Mouse (Mus musculus) kidney, adult 18-20 months (tissue): ENCODE data around the gene Draxin.
"Not testable (repeated sequence)": the region's sequence is repeated elsewhere in the genome, so short reads cannot be mapped to it uniquely, and the experiment has no call there.

Experiments used
- DNase-seq: peaks from one replicate; pipeline ENCODE4 v3.0.0; 2021

Draxin gene

DNA sequence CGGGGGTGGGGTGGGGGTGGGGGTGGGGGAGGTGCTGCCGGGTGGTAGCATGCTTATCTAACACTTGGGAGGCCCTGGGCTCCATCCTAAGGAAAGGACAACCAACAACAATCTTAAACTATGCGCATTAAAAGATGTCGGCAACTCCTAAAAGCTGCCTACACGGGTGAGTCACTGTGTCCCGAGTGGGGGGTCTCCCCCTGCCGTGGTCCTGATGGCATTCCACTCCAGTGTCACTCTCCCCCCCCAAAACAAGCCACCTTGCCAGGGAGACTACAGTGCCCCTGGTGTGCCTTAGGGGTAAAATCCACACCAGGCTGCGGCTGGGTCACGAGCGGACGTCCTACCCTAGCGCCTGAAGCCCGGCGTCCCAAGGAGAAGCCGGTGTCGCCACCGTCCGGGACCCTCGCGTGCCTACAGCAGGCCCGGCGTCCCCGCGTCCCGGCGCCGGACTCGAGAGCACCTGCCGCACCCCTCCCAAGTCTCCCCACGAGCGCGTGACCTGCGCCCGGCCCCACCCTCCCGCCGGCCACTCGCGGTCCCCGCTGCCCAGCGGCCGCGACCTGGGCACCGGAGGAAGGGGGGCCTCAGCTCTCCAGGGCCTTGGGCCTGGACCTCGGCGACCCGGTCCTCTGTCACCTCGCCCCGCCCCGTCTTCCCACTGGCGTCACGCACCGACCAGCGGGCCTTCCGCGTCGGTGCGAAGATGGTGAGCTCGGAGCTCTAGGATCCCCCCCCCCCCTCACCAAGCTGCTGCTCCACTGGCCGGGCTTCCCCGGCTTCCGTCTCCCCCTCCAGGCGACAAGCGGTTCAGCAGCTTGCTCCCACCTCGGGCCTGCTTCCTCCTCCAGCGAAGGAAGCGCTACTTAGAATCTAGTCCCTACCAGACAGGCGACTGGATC lies 21.0 kb upstream of the Draxin start, which contains the start of gene Fbxo6:
TSS of gene Fbxo6 (minus strand) at position 874 of the 902 bp plus-strand sequence.
- DNase-seq: peak; percentile 88

DNA sequence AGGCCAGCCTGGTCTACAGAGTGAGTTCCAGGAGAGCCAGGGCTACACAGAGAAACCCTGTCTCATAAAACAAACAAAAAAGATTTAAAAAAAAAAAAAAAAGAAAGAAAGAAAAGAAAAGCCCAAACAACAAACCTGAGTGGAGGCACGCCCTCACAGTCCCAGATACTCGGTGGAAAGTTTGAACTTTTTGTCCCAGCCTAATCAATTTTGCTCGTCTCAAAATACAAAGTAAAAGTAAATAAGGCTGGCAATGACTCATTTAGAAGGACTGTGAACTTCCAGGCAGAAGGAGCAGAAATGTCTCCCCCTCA lies 20.4 kb upstream of the Draxin start:
- DNase-seq: no peak

DNA sequence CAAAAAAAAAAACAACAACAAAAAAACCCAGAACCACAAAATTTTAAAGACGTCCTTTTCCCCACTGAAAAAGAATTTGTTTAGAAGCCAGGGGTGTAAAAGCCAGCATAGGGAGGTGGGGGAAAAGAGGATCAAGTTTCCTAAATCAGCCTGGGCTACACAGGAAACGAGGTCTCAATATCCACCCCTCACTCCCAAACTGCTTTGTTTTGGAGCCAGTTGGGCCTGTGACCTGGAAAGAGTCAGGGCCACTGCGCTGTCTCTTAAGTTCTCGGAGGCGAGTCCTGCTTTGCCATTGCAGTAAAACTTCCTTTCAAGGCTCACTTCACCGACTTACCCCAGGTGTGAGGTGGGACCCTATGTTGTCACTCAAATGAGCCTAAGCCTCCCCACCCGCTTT lies 19.7 kb upstream of the Draxin start:
- DNase-seq: no peak

DNA sequence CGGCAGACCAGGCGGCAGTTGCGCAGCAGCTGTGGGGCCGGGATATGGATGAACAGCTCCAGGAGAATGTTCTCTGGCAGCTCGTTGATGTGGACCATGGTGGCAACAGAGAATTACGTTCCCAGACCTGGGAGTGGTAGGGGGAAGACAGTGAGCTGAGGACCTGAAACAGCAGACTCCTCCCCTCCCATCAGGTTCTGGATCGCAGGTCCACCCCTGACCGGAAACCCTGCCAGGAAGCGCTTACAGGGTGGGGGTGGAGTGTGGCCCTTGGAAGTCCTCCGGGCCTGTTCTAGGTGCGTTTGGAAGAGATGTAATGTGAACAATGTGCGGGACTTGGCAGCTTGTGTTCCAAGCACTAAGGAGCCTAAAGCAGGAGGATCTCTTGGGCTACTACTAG lies 19.0 kb upstream of the Draxin start:
- no peak for DNase-seq

DNA sequence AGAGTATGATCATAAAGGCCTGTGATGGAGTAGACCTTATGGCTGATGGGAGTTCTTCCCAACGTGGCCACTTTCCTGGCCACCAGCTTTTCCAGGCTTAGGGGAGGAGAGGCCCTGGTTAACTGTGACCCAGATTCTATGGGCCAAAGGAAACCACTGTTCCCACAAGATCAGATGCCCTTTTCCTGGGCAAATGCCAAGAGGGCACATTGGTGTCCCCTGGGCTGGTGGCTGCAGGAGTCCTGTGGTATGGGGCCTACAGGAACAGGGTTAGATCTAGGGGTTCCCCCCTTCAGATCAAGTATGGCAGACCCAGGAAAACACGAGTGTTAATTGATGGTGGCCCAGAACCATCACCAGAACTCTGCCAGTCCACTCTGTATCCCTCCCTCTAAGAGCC lies 17.2 kb upstream of the Draxin start:
- no peak for DNase-seq

DNA sequence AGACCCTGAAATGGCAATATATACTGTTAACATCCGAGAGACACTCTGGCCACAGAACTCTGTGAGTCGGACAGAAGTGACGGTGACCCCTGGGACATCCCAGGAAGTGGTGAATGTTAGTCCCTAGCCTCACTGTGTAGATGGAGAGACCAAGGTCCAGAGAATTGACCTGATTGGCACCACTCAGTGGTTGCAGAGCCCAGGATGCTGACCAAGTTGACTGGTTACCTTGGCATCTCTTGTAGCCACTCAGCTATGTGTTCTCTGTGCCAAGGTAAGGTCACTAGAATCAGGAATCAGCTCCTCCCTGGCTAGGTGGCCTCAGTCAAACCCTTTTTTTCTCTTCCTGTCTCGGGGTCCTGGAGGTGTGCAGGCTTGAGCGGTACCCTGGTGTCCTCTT lies 13.2 kb upstream of the Draxin start:
- DNase-seq: no peak

DNA sequence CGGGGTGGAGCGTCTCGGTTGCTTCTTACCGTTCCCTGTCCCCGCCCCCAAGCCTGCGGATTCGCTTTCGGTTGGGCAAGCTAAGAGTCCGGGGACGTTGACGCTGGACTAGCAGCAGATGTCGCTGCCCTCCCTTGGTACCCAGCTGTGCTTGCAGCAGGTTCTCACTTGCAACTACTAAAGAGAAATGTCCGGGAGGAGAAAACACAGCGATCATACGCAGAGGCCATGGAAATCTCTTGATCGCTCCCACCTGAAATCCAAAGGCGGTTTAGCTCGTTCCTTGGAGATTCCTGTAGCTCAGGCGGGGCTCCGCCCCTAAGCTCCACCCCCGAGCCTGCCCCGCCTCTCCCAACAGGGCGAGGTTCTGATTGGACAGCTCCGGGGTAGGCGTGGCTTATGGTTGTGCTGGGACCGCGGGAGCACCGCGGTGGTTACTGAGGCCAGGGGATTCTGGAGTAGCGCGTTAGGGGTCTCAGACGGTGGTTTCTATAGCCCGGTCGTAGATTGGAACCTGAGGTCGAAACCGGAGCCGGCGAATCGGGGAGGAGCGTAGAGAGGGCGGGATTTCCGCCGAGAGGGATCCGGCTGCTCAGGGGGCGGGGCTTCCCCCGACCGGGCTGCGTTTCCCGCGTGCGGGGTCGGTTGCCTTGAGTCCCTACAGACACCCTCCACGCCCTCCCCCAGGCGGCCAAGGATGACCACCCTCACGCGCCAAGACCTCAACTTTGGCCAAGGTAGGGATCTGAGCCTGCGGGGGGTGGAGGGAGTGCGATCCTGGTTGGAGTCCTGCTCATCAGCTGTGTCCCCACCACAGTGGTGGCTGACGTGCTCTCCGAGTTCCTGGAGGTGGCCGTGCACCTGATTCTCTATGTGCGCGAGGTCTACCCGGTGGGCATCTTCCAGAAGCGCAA lies 9.9 kb upstream of the Draxin start:
- DNase-seq: peak; percentile 98

DNA sequence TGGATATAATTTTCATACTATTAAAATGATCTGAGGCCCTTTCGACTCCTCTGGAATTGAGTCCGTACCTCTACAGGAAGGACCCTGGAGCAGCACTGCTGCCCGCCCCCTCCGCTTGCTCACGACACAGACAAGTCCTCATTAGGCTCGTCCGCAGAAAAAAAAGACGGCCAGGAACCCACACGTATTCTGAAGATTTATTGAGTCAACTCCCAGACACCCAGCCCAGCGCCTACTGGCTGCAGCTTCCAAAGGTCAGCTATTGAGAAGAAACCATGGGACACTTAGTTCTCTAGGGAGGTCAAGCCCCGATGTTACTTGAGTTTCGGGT lies 9.2 kb upstream of the Draxin start:
- no peak for DNase-seq

DNA sequence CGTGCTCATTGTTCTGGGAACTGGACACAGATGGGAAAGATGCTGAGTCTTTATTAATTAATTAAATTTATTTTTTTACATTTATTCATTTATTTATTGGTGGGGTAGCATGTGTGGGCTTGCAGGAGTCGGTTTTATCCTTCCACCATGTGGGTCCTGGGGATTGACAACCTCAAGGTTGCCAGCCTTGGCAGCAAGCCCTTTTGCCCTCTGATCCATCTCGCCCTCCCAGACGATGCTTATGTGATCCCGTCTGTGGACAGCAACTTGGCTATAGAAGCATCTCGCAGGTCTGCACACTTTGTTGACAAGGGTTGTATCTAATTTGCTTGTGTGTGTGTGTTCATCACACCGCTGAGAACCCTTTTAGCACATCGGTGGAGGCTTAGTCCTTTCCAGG lies 7.0 kb upstream of the Draxin start:
- DNase-seq: no peak

DNA sequence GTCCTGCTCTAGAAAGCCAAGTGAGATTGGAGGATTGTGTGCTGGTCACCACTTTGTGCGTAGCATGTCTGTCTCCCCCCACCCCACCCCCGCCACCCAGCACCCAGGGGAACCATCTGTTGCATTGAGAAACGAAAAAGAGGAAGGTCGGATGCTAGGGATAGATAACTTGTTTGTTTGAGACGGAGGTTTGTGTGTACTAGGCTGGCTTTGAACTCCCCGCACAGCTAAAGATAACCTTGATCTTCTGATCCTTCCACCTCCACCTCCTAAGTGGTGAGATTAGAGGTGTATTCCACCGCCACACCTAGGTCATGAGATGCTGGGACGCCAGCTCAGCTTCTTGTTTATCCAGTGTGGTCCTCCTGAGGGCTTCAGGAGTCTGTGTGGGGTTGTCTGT lies 4.5 kb upstream of the Draxin start:
- DNase-seq: no peak

DNA sequence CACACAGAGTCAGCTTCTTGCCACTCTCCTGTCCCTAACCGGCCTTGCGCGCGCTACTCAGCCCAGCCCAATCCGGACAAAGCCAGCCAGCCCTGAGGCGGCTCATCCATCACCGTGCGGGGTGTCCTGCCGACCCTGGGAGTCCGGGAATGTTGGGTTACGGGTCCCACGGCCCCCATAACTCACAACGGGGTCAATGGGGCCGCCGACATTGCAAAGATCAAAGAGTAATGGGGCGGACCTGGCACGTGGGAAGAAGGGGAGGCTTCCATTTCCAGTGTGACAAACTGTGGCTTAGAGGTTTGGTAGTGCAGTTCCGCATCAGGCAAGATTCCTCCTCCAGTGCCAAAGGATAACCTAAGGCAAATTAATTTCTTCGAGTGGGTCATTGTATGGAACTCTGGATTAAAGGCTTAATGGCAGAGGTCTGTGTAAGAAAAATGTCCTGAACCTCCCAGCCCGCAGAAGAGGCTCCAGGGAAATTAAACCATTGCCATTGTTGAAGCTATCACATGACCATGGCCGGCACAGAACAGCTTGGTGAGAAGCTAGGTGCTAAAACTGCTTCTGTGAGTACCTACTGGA lies 1.1 kb upstream of the Draxin start:
- DNase-seq: no peak

DNA sequence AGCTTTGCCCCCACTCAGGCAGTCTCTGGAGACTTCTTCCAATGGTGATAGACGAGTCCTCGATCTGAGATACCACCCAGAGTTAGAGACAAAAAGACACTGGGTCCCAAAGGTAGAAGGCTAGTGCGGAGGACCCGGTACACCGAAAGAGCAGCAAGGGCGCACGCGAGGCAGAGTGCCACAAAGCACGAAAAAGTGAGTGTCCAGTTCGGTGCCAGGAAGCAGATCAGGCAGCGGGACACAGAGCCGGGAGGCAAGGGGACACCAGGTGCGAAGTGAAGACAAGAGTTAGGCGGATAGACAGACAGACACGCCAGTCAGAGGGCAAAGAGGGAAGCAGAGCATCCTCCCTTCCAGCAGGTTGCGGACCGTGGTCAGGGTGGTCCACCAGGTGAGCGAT lies 365 bp downstream of the Draxin start, which contains the start of gene Mad2l2:
TSS of gene Mad2l2 (plus strand) at position 252 of the 400 bp plus-strand sequence.
- no peak for DNase-seq

DNA sequence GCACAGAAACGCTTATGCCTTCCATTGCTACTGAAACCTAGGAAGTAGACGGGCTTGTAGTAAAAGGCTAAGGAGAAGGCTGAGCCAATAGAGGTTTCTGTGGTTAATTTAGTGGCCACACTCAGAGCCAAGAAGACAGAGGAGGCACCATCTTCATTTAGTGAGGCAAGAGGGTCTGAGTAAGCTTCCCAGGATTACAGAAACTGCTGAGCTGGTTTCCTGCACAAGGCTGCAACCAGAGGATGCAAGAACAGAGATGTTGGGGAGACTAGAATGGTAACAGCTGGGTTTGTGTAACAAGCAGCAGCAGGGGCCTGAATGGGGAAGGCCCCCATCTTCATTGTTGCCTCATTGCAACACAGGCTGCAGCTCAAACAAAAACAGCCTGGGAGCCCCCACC lies 1.8 kb downstream of the Draxin start:
- no peak for DNase-seq

DNA sequence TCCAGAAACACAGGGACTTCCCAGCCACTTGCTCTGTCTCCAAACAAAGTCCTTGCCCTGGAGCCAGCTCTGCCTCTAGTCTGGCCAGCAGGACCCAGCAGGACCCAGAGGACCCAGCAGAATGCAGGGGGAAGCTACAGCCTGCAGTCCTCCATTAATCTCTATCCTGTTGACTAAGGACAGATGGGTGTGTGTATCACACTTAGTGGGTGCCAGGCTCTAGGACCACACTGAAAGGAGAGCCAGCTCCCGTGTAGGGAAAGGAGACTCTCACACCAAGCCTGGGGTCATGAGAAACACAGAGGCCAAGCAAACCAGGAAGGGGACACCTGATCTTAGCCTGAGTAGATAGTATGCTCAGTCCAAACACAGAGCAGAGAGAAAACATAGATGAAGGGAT lies 2.3 kb downstream of the Draxin start:
- DNase-seq: no peak

DNA sequence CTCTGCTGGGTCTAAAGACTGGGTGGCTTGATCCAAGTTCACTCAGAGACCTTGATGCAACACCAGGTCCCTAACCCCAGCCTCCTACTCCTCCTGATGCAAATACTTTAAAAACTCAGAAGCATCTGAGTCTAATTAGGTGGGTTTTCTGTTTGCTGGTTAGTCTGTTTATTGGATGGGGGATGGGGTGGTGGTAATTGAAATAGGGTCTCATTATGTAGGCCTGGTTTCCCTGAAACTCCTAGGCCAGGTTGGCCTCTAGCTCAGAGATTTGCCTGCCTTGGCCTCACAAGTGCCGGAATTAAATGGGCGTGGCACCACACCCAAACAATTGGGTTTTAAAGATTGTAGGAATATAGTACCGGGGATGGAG lies 7.8 kb downstream of the Draxin start:
- no peak for DNase-seq

DNA sequence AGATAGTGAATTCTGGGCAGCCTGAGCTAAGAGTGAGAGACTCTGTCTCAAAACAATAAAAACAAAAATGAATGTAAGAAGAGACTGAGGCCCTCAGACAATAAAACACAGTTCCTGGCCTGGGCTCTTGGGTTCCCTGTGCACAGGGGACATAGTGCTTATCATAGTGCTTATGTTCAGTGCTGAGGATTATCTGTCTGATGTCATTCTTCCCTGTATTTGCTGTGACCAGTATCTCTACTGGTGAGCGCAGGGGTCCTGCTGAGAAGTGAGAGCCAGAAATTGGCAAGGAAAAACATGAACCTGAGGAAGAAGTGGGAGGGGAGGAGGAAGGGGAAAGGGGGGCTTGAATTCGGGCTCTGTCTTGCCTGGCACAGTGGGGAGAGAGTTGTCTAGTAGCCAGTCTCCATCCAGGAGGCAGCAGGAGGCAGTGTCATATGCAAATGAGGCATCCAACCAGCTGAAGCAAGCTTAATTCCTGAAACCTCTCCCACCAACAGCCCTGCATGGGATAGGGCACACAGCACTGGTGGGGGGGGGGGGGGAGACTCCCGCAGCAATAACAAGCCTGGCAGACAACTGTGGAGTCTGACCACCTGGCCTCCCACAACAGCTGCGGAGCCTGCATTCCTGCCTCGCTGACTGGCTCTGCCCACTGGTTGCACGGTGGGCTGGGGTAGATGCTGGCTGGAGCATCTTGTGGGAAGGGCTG lies 8.4 kb downstream of the Draxin start:
- no peak for DNase-seq

DNA sequence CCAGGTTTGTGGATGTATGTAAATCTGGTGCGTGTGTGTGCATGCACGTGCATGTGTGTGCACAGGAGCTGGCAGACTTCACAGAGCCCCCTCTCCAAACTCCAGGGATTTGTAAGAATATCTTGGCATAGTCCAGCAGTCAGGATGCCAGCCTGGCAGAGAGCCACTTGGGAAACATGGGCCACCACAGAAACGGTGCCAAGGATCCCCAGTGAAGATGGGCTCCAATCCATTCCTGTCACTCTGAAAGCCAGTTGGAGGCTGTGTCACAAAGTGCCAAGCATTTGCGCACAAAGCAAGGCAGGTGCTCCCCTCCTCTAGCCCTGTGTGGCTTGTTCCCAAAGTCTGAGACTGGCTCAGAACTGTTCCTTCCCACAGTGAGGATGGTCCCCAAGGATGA lies 9.1 kb downstream of the Draxin start:
- no peak for DNase-seq

DNA sequence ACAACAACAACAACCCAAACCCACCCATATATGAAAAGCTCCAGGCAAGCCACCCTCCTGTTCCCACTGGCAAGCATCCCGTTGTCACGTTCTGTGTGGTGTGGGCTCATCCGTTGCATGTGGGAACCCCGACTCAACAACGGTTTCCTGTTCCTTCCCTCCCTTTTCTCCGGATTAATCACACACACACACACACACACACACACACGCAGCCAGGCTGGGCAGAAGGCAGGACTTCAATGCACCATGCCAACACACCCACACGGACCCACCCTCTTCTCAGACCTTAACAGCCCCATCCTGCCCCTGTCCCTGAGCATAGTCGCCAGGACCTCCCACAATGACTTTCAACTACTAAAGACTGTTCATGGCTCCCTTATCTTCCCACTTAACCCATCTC lies 9.9 kb downstream of the Draxin start:
- no peak for DNase-seq

DNA sequence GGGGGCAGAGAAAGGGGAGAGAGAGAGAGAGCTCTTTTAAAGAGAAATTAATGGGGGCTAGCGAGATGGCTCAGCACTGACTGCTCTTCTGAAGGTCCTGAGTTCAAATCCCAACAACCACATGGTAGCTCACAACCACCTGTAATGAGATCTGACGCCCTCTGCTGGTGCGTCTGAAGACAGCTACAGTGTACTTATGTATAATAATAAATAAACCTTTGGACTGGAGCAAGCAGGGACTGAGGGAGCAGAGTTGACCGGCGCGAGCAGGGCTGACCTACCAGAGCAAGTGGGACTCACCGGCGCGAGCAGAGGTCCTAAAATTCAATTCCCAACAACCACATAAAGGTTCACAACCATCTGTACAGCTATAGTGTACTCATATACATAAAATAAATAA lies 10.9 kb downstream of the Draxin start:
- DNase-seq: not testable (repeated sequence)

DNA sequence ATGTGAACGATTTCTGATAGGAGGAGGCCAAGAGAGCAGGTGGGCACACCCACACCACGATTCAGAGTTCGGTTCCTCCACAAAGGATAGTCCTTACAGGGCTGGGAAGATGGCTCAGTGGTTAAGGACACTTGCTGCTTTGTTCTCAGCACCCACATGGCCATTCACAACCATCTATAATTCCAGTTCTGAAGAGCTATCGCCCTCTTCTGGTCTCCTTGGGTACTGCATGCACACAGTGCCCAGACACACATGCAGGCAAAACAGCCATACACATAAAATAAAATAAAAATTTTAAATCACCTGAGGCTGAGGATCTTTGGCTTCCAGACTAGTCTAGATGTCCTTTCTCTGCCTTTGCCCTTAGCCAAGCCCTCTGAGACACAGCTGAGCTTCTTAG lies 13.1 kb downstream of the Draxin start:
- DNase-seq: no peak

DNA sequence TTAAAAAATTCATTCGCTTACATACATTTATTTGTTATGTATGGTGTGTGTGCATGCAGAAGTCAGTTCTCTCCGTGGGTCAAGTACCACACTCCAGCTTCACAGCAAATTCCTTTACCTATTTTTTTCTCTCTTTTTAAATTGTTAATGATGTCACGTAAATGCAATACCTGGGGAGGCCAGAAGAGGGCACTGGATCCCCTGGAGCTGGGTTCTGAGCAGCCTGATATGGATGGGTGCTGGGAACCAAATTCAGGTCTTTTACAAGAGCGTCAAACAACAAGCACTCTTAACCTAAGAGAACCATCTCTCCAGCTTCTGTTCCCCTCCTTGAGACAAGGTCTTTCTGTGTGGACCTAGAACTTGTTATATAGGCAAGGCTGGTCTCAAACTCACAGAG lies 13.8 kb downstream of the Draxin start:
- no peak for DNase-seq

DNA sequence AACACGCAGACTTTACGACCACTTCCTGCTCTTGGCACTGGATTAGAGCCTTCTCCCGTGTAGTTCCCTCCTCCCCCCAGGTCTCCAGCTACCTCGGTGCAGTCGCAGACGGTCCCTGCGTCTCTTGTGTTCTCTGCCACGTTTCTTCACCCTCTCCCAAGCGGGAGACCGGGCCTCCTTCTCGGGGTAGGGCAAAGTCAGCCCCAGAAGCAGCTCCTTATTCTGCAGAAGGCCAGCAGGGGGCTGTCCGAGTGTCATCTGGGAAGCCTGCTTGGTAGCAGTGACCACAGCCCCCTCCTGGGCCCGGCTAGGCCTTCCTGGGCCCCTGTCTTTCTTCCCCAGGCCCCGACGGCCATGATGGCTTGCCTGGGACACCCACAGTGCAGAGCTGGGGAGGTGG lies 15.0 kb downstream of the Draxin start:
- DNase-seq: peak; percentile 59

DNA sequence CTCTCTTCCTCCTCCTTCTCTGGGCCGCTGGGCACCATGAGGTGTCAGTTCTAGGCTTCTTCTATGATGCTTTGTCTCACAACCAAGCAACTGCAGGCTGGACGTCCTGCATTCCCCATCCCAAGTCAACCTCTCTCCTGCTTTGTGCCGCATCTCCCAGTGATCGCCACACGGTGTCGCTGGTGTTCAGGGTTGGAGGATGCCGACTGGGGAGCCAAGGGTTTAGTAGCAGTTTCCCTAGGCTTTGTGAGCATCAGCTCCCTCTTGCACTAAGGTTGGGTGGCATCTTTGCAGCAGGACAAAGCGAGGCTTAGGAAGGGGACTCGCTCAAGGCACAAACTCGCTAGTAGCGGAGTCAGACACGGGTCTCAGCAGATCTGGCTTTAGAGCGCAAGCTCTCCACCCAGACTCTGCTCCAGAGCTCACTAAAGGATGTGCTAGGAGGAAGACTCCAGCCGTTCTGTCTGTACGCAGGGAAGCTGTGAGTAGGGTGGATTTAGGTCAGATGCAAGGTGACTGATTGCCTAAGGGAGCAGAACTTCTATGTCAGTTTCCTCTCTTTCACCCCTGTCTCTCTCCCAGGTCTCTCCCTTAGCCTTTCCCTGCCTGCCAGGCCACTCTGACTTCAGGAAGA lies 15.6 kb downstream of the Draxin start:
- DNase-seq: peak; percentile 87
